Mouse (Mus musculus) c-Kit-positive CD71-positive TER-119-negative erythroid progenitor cells, embryonic 14.5 days (primary cell): ENCODE results near the gene Hs3st3b1.

Experiments
- DNase-seq: peaks from one replicate; pipeline ENCODE4 v3.0.0-alpha.2; 2013; ENCODE audit warnings: low read depth

The Hs3st3b1 gene

GRCm38 (mm10) chr11:63880296-63880695 lies 41.8 kb downstream of the Hs3st3b1 start:
- DNase-seq = no peak

- no peak for DNase-seq
These were observed 42.8 kb downstream of the Hs3st3b1 start for GRCm38 (mm10) chr11:63879261-63879660.

GRCm38 (mm10) chr11:63878616-63879015 lies 43.5 kb downstream of the Hs3st3b1 start:
- no peak for DNase-seq

- DNase-seq = no peak
These were observed 59.3 kb downstream of the Hs3st3b1 start for GRCm38 (mm10) chr11:63862746-63863145.

GRCm38 (mm10) chr11:63861982-63862381 lies 60.1 kb downstream of the Hs3st3b1 start:
- no peak for DNase-seq

GRCm38 (mm10) chr11:63851041-63851730 lies 70.9 kb downstream of the Hs3st3b1 start:
- DNase-seq = no peak

GRCm38 (mm10) chr11:63850261-63850660 lies 71.8 kb downstream of the Hs3st3b1 start:
- no peak for DNase-seq

- no peak for DNase-seq
These were observed 76.7 kb downstream of the Hs3st3b1 start for GRCm38 (mm10) chr11:63845379-63845778.

GRCm38 (mm10) chr11:63844701-63845100 lies 77.4 kb downstream of the Hs3st3b1 start:
- no peak for DNase-seq

- DNase-seq = no peak
These were observed 84.6 kb downstream of the Hs3st3b1 start for GRCm38 (mm10) chr11:63837526-63837925.
